Mouse (Mus musculus) WW6 (cell line): ENCODE measurements around the gene Pcsk5.

Source experiments
- DNase-seq: peaks from one replicate; pipeline ENCODE4 v3.0.0-alpha.2; 2013; ENCODE audit warnings: low read depth, low spot score

Gene Pcsk5

GRCm38 (mm10) chr19:17399965-17400364, 437.5 kb downstream of the Pcsk5 start:
- no peak for DNase-seq

- DNase-seq = no peak
Measured at GRCm38 (mm10) chr19:17397922-17398321, 439.5 kb downstream of the Pcsk5 start.

GRCm38 (mm10) chr19:17396802-17397201, 440.6 kb downstream of the Pcsk5 start:
- no peak for DNase-seq

- DNase-seq = peak; percentile 71
Measured at GRCm38 (mm10) chr19:17393841-17394591, 443.4 kb downstream of the Pcsk5 start, which contains the start of gene Rfk. TSS of gene Rfk (plus strand) at chr19:17394043.

GRCm38 (mm10) chr19:17392866-17393265, 444.6 kb downstream of the Pcsk5 start:
- no peak for DNase-seq

- DNase-seq = no peak
Measured at GRCm38 (mm10) chr19:17388404-17388803, 449.0 kb downstream of the Pcsk5 start.

- DNase-seq = no peak
Measured at GRCm38 (mm10) chr19:17386424-17386823, 451.0 kb downstream of the Pcsk5 start.

- DNase-seq = no peak
Measured at GRCm38 (mm10) chr19:17385426-17385825, 452.0 kb downstream of the Pcsk5 start.

- no peak for DNase-seq
Measured at GRCm38 (mm10) chr19:17385022-17385421, 452.4 kb downstream of the Pcsk5 start.

GRCm38 (mm10) chr19:17382807-17383397, 454.5 kb downstream of the Pcsk5 start:
- DNase-seq = no peak
